Mouse (Mus musculus) midbrain, embryonic 16.5 days (tissue): ENCODE measurements at regions not wholly inside any gene's neighbourhood (a gene's known extent, or its start where the extent isn't known, plus 50 kb on each side); places are given as distances from the start of the nearest gene placed in this dataset.

Experiments used
- ATAC-seq: fragments of 200-750 bp; cut with Nextera tagmentation; 2 replicates; pipeline ENCODE4 v1.8.0; 2017; ENCODE audit warnings: moderate TSS enrichment
- H3K27ac ChIP-seq: fragments of 300-500 bp; sonication (generic); 2 replicates; pipeline ENCODE4 v1.5.1; 2014; ENCODE audit warnings: mild to moderate bottlenecking, low read length, mixed read lengths
- H3K27me3 ChIP-seq: fragments of 300-500 bp; sonication (generic); 2 replicates; pipeline ENCODE4 v1.6.1; 2014; ENCODE audit warnings: low read depth, low read length, mixed read lengths; ENCODE audit not compliant: control insufficient read depth, insufficient read depth
- H3K36me3 ChIP-seq: fragments of 300-500 bp; sonication (generic); 2 replicates; pipeline ENCODE4 v1.6.1; 2014; ENCODE audit warnings: mild to moderate bottlenecking, low read length, moderate library complexity, mixed read lengths; ENCODE audit not compliant: control insufficient read depth, insufficient read depth
- H3K4me1 ChIP-seq: fragments of 300-500 bp; sonication (generic); 2 replicates; pipeline ENCODE4 v1.6.1; 2014; ENCODE audit warnings: mild to moderate bottlenecking, low read length, mixed read lengths; ENCODE audit not compliant: control insufficient read depth, insufficient read depth
- H3K4me2 ChIP-seq: fragments of 300-500 bp; sonication (generic); 2 replicates; pipeline ENCODE4 v1.6.1; 2014; ENCODE audit warnings: mild to moderate bottlenecking, low read length, mixed read lengths
- H3K4me3 ChIP-seq: fragments of 300-500 bp; sonication (generic); 2 replicates; pipeline ENCODE4 v1.5.1; 2014; ENCODE audit warnings: low read depth, mild to moderate bottlenecking, low read length, moderate library complexity, mixed read lengths
- H3K9ac ChIP-seq: fragments of 300-500 bp; sonication (generic); 2 replicates; pipeline ENCODE4 v1.6.1; 2014; ENCODE audit warnings: low read depth, low read length, mixed read lengths
- H3K9me3 ChIP-seq: fragments of 300-500 bp; sonication (generic); replicated peaks from 2 replicates; pipeline ENCODE4 v1.6.1; 2014; ENCODE audit warnings: mild to moderate bottlenecking, low read length, mixed read lengths; ENCODE audit not compliant: control insufficient read depth, poor library complexity, severe bottlenecking
- WGBS: fragments of 180-500 bp; shearing (Covaris S2); extraction: QIAGEN DNeasy Blood & Tissue Kit; methylation state at CpG from one replicate; pipeline ENCODE4 v1.1.7; 2014; 5-methylcytosine and 5-hydroxymethylcytosine counted together

GRCm38 (mm10) chr13:92925196-92925595, 80.6 kb downstream of the Mtx3 start:
- ATAC-seq = no peak

DNA sequence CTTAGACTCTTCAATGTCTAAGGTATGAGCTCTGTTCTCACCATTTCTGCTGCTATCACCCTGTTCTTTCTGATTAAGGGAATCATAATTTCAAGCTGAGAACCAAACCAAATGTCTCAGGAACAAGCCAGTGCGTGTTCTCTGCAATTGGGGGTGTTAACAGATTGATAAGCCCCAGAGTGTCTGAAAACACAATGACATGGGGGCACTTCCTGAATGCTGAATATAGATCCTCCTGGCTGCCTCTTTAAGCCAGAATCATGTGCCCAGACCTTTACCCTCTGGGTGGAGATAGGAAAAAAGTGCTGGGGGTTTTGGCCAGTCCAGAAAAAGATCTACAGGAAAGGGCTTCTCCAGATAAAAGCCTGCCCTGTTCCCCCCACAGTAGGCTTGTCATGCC, 84.0 kb downstream of the Mtx3 start:
- 74% methylated on average over 1 of the region's 1 CpGs for whole genome bisulfite sequencing
- H3K4me2 ChIP-seq = no peak overlapping the region
- H3K27me3 ChIP-seq = no peaks in the 10 kb centered on the region
- ATAC-seq = no peak
- no peaks in the 10 kb centered on the region for H3K36me3 ChIP-seq
- H3K4me1 ChIP-seq = no peaks in the 10 kb centered on the region
- no peak overlapping the region for H3K9ac ChIP-seq
- no peak overlapping the region for H3K27ac ChIP-seq
- H3K4me3 ChIP-seq = no peak overlapping the region
- H3K9me3 ChIP-seq = no peaks in the 10 kb centered on the region

More at GRCm38 (mm10) chr13:92925196-92925595, 80.6 kb downstream of the Mtx3 start:
- H3K4me3 ChIP-seq = no peak overlapping the region
- H3K27ac ChIP-seq = no peak overlapping the region
- no peaks in the 10 kb centered on the region for H3K27me3 ChIP-seq
- 88% methylated on average over 5 of the region's 5 CpGs for WGBS
- H3K9me3 ChIP-seq = no peaks in the 10 kb centered on the region
- H3K9ac ChIP-seq = no peak overlapping the region
- no peaks in the 10 kb centered on the region for H3K36me3 ChIP-seq
- H3K4me2 ChIP-seq = no peak overlapping the region
- no peaks in the 10 kb centered on the region for H3K4me1 ChIP-seq

- Histone ChIP-seq H3K9ac (no peak overlapping the region), H3K4me3 (no peak overlapping the region), H3K27ac (no peak overlapping the region), H3K9me3 (no peaks in the 10 kb centered on the region), H3K27me3 (no peaks in the 10 kb centered on the region), H3K4me2 (no peak overlapping the region), H3K4me1 (no peaks in the 10 kb centered on the region), H3K36me3 (no peaks in the 10 kb centered on the region)
- no peak for ATAC-seq
- WGBS = 79% methylated on average over 2 of the region's 2 CpGs
Observed at GRCm38 (mm10) chr13:92931696-92932095, 87.1 kb downstream of the Mtx3 start.

GRCm38 (mm10) chr13:92939032-92939431, 94.5 kb downstream of the Mtx3 start:
- Histone ChIP-seq H3K4me1 (no peaks in the 10 kb centered on the region), H3K36me3 (no peaks in the 10 kb centered on the region), H3K27ac (no peak overlapping the region), H3K4me2 (no peak overlapping the region), H3K9ac (no peak overlapping the region), H3K27me3 (no peaks in the 10 kb centered on the region), H3K4me3 (no peak overlapping the region), H3K9me3 (no peaks in the 10 kb centered on the region)
- 93% methylated on average over 7 of the region's 7 CpGs for WGBS
- ATAC-seq = no peak

DNA sequence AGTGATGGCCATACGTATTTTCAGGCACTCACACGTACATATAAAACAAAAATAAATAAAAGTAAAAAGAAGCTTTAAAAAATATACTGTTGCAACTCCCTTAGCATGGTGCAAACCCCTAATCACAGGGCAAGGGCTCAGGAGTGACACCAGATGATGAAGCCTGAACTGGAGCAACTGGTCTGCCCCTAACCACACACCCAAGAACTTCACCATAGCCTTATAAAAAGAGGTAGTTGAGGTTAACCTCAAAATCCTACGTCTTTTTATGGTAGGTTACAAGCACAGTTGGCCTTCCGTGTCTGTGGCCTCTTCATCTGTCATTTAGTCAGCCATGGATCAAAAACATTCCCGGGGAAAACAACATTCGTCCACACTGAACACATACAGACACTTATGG, 96.0 kb downstream of the Mtx3 start:
- no peak for ATAC-seq
- Histone ChIP-seq H3K27ac (no peak overlapping the region), H3K9me3 (no peaks in the 10 kb centered on the region), H3K9ac (no peak overlapping the region), H3K4me2 (no peak overlapping the region), H3K36me3 (no peaks in the 10 kb centered on the region), H3K27me3 (no peaks in the 10 kb centered on the region), H3K4me3 (no peak overlapping the region), H3K4me1 (no peaks in the 10 kb centered on the region)
- 86% methylated on average over 6 of the region's 6 CpGs for WGBS

DNA sequence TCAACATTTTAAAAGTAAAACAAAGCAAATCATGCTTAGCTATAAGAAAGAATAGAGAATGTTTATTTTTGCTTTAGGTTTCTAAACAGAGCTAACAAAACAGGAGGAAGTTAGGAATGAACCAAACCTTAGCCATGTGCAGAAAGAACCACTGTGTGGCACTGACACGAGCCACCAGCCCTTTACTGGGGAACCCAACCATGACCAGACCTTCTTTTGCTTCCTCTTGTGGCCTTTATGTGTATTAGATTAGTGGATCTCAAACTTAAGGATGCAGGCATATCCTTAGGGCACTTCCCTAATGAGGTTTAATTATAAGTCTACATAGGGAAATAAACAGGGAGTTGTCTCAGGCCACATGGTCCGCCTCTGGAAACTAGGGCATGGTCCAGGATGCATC, 104.0 kb downstream of the Mtx3 start:
- H3K4me3 ChIP-seq = no peak overlapping the region
- no peaks in the 10 kb centered on the region for H3K27me3 ChIP-seq
- H3K4me2 ChIP-seq = no peak overlapping the region
- no peak overlapping the region for H3K9ac ChIP-seq
- no peak for ATAC-seq
- no peaks in the 10 kb centered on the region for H3K4me1 ChIP-seq
- no peaks in the 10 kb centered on the region for H3K36me3 ChIP-seq
- 71% methylated on average over 2 of the region's 2 CpGs for WGBS
- H3K9me3 ChIP-seq = no peaks in the 10 kb centered on the region
- no peak overlapping the region for H3K27ac ChIP-seq

GRCm38 (mm10) chr13:92960031-92960430, 115.5 kb downstream of the Mtx3 start:
- Histone ChIP-seq H3K36me3 (no peaks in the 10 kb centered on the region), H3K27ac (no peak overlapping the region), H3K4me2 (no peak overlapping the region), H3K9ac (no peak overlapping the region), H3K4me3 (no peak overlapping the region), H3K4me1 (no peaks in the 10 kb centered on the region; the same call in 1 of the 2 replicates), H3K27me3 (no peaks in the 10 kb centered on the region), H3K9me3 (no peaks in the 10 kb centered on the region)
- WGBS = 55% methylated on average over 4 of the region's 4 CpGs
- ATAC-seq = peak; percentile 91

DNA sequence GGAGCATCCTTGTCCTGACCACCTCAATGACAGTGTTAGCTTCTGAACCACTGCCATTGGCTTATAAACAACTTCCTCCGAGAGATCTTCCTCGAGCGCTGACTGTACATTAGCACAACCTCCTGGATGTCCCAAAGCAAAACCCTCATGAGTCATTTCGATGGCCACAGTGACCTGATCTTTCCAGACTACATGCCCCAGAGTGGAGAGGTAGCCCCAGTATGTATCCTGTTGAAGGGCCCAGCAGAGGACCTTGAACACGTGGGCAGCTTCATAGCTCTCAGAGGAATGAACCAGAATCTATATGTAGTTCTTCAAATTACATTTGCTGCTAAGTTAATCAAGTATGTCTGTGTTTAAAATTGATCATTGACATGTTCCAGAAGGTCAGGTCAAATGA, 118.1 kb downstream of the Mtx3 start:
- no peaks in the 10 kb centered on the region for H3K36me3 ChIP-seq

GRCm38 (mm10) chr13:92963351-92963895, 118.9 kb downstream of the Mtx3 start:
- WGBS = 93% methylated on average over 2 of the region's 2 CpGs
- Histone ChIP-seq H3K9me3 (no peaks in the 10 kb centered on the region), H3K9ac (no peak overlapping the region), H3K4me1 (no peaks in the 10 kb centered on the region; the same call in 1 of the 2 replicates), H3K36me3 (no peaks in the 10 kb centered on the region), H3K27me3 (no peaks in the 10 kb centered on the region), H3K4me3 (no peak overlapping the region), H3K27ac (no peak overlapping the region), H3K4me2 (no peak overlapping the region)
- no peak for ATAC-seq

More for the DNA sequence above, 118.1 kb downstream of the Mtx3 start:
- Histone ChIP-seq H3K9me3 (no peaks in the 10 kb centered on the region), H3K4me3 (no peak overlapping the region), H3K27me3 (no peaks in the 10 kb centered on the region), H3K4me1 (no peaks in the 10 kb centered on the region; the same call in 1 of the 2 replicates), H3K27ac (no peak overlapping the region), H3K9ac (no peak overlapping the region), H3K4me2 (no peak overlapping the region)
- WGBS = 87% methylated on average over 5 of the region's 5 CpGs
- no peak for ATAC-seq
